Mouse (Mus musculus) cerebellum, adult 11 months (tissue): ENCODE data around the gene Dnajc25.

Experiments used
- DNase-seq: peaks from one replicate; pipeline ENCODE4 v3.0.0; 2022

Gene Dnajc25

GRCm38 (mm10) chr4:59006211-59006610 lies 11.3 kb downstream of the Dnajc25 start:
- no peak for DNase-seq

- DNase-seq, result no peak
Observed at GRCm38 (mm10) chr4:59007016-59007415, 12.2 kb downstream of the Dnajc25 start.

GRCm38 (mm10) chr4:59007974-59008373 lies 13.1 kb downstream of the Dnajc25 start:
- DNase-seq, result no peak

- DNase-seq, result no peak
Observed at GRCm38 (mm10) chr4:59009186-59009585, 14.3 kb downstream of the Dnajc25 start.

- no peak for DNase-seq
Observed at GRCm38 (mm10) chr4:59009696-59010095, 14.8 kb downstream of the Dnajc25 start.

- no peak for DNase-seq
Observed at GRCm38 (mm10) chr4:59011446-59011845, 16.6 kb downstream of the Dnajc25 start.

- DNase-seq, result no peak
Observed at GRCm38 (mm10) chr4:59015181-59015580, 20.3 kb downstream of the Dnajc25 start.

GRCm38 (mm10) chr4:59016922-59017321 lies 22.1 kb downstream of the Dnajc25 start:
- DNase-seq, result no peak

GRCm38 (mm10) chr4:59034325-59034917 lies 39.6 kb downstream of the Dnajc25 start:
- DNase-seq, result peak; percentile 20

GRCm38 (mm10) chr4:59034918-59035785 lies 40.3 kb downstream of the Dnajc25 start, which contains the start of gene Gng10:
TSS of gene Gng10 (plus strand) at chr4:59035088.
- DNase-seq, result peak; percentile 54

GRCm38 (mm10) chr4:59035786-59036350 lies 41.0 kb downstream of the Dnajc25 start:
- peak; percentile 12 for DNase-seq

GRCm38 (mm10) chr4:59036490-59037127 lies 41.7 kb downstream of the Dnajc25 start:
- DNase-seq, result peak; percentile 64

- DNase-seq, result no peak
Observed at GRCm38 (mm10) chr4:59037525-59037924, 42.7 kb downstream of the Dnajc25 start.

GRCm38 (mm10) chr4:59040397-59041287 lies 45.8 kb downstream of the Dnajc25 start:
- DNase-seq, result no peak

- DNase-seq, result no peak
Observed at GRCm38 (mm10) chr4:59043074-59043473, 48.2 kb downstream of the Dnajc25 start.

- DNase-seq, result no peak
Observed at GRCm38 (mm10) chr4:59043891-59044290, 49.0 kb downstream of the Dnajc25 start.

- no peak for DNase-seq
Observed at GRCm38 (mm10) chr4:59047222-59047621, 52.4 kb downstream of the Dnajc25 start.

GRCm38 (mm10) chr4:59051081-59051480 lies 56.2 kb downstream of the Dnajc25 start:
- no peak for DNase-seq

- DNase-seq, result no peak
Observed at GRCm38 (mm10) chr4:59057929-59058328, 63.1 kb downstream of the Dnajc25 start.

- no peak for DNase-seq
Observed at GRCm38 (mm10) chr4:59062526-59062925, 67.7 kb downstream of the Dnajc25 start.

- no peak for DNase-seq
Observed at GRCm38 (mm10) chr4:59069276-59069675, 74.4 kb downstream of the Dnajc25 start.
